Mouse (Mus musculus) hindbrain, embryonic 10.5 days (tissue): ENCODE data around the gene Cep170. TPM values are rescaled to one million over a fixed set of nuclear protein-coding genes. Genes with fewer than 3 reads are reported as not detected.
"Not testable (repeated sequence)": the region's sequence is repeated elsewhere in the genome, so short reads cannot be mapped to it uniquely, and the experiment has no call there.

Experiments used
- DNase-seq: peaks from one replicate; pipeline ENCODE4 v3.0.0-alpha.2; 2017; ENCODE audit warnings: low spot score
- H3K27ac ChIP-seq: fragments of 300-500 bp; sonication (generic); 2 replicates; pipeline ENCODE4 v1.5.1; 2016; ENCODE audit warnings: mild to moderate bottlenecking, moderate library complexity
- H3K27me3 ChIP-seq: fragments of 300-500 bp; sonication (generic); 2 replicates; pipeline ENCODE4 v1.6.1; 2016; ENCODE audit warnings: mild to moderate bottlenecking; ENCODE audit not compliant: poor library complexity, insufficient read depth, severe bottlenecking
- H3K36me3 ChIP-seq: fragments of 300-500 bp; sonication (generic); 2 replicates; pipeline ENCODE4 v1.6.1; 2016; ENCODE audit warnings: mild to moderate bottlenecking, moderate library complexity
- H3K4me1 ChIP-seq: fragments of 300-500 bp; sonication (generic); replicated peaks from 2 replicates; pipeline ENCODE4 v1.6.1; 2016; ENCODE audit warnings: mild to moderate bottlenecking
- H3K4me3 ChIP-seq: fragments of 300-500 bp; sonication (generic); 2 replicates; pipeline ENCODE4 v1.5.1; 2016; ENCODE audit warnings: mild to moderate bottlenecking, moderate library complexity
- H3K9me3 ChIP-seq: fragments of 300-500 bp; sonication (generic); 2 replicates; pipeline ENCODE4 v1.6.1; 2016; ENCODE audit warnings: mild to moderate bottlenecking, moderate library complexity
- WGBS: fragments of 180-500 bp; shearing (Covaris S2); methylation state at CpG from one replicate; pipeline ENCODE4 v1.1.7; 2016; 5-methylcytosine and 5-hydroxymethylcytosine counted together
- polyA plus RNA-seq: library from polyadenylated mRNA; unstranded; fragments of >200 nt; fragmentation: Nextera tagmentation; extraction: Ambion mirVana; gene quantifications from 2 replicates; pipeline ENCODE4 v1.2.1, GENCODE M21; 2016

Gene Cep170
- 35.5 and 42.4 TPM in 2 replicates for polyA plus RNA-seq

GRCm38 (mm10) chr1:176814036-176814420, at the start of gene Cep170:
Gene Cep170, minus strand, starts transcription at chr1:176814067.
- peak; percentile 100 for DNase-seq
- H3K36me3 ChIP-seq, result no peaks in the 10 kb centered on the region
- H3K27ac ChIP-seq, result peak within 1 kb of the TSS; percentile 99
- H3K27me3 ChIP-seq, result no peaks in the 10 kb centered on the region
- peak within 1 kb of the TSS; percentile 91 for H3K4me3 ChIP-seq
- H3K9me3 ChIP-seq, result no peaks in the 10 kb centered on the region
- H3K4me1 ChIP-seq, result peaks cover 23% of the 10 kb centered on the region
- WGBS, result under 1% methylated on average over 28 of the region's 28 CpGs

GRCm38 (mm10) chr1:176861981-176862644, 48.2 kb upstream of the Cep170 start:
- Histone ChIP-seq H3K27ac (no peak overlapping the region), H3K9me3 (no peaks in the 10 kb centered on the region), H3K4me1 (no peaks in the 10 kb centered on the region), H3K27me3 (no peaks in the 10 kb centered on the region), H3K4me3 (no peak overlapping the region), H3K36me3 (no peaks in the 10 kb centered on the region)
- 65% methylated on average over 9 of the region's 9 CpGs for WGBS
- DNase-seq, result peak; percentile 51

GRCm38 (mm10) chr1:176852813-176853590, 39.1 kb upstream of the Cep170 start:
- no peak for DNase-seq
- Histone ChIP-seq H3K36me3 (peaks cover 43% of the 10 kb centered on the region), H3K27ac (no peak overlapping the region), H3K4me1 (peaks cover 4% of the 10 kb centered on the region; the same call in 1 of the 2 replicates), H3K27me3 (no peaks in the 10 kb centered on the region), H3K9me3 (peaks cover 9% of the 10 kb centered on the region), H3K4me3 (no peak overlapping the region)
- WGBS, result 91% methylated on average over 9 of the region's 9 CpGs

- Histone ChIP-seq H3K4me1 (peaks cover 4% of the 10 kb centered on the region; the same call in 1 of the 2 replicates), H3K27ac (no peak overlapping the region), H3K4me3 (no peak overlapping the region), H3K36me3 (peaks cover 45% of the 10 kb centered on the region), H3K27me3 (no peaks in the 10 kb centered on the region), H3K9me3 (peaks cover 9% of the 10 kb centered on the region)
- no peak for DNase-seq
- 94% methylated on average over 7 of the region's 7 CpGs for WGBS
These were observed 37.5 kb upstream of the Cep170 start for GRCm38 (mm10) chr1:176851401-176851800.

- Histone ChIP-seq H3K27me3 (no peaks in the 10 kb centered on the region), H3K27ac (no peak overlapping the region), H3K9me3 (peaks cover 9% of the 10 kb centered on the region), H3K4me1 (peaks cover 4% of the 10 kb centered on the region; the same call in 1 of the 2 replicates), H3K36me3 (peaks cover 49% of the 10 kb centered on the region), H3K4me3 (no peak overlapping the region)
- WGBS, result 94% methylated on average over 2 of the region's 2 CpGs
- no peak for DNase-seq
These were observed 35.5 kb upstream of the Cep170 start for GRCm38 (mm10) chr1:176849377-176849776.

GRCm38 (mm10) chr1:176848613-176849290, 34.9 kb upstream of the Cep170 start:
- Histone ChIP-seq H3K9me3 (peaks cover 9% of the 10 kb centered on the region), H3K4me1 (peaks cover 4% of the 10 kb centered on the region; the same call in 1 of the 2 replicates), H3K4me3 (no peak overlapping the region), H3K27me3 (no peaks in the 10 kb centered on the region), H3K36me3 (peaks cover 43% of the 10 kb centered on the region), H3K27ac (no peak overlapping the region)
- 81% methylated on average over 11 of the region's 11 CpGs for WGBS
- no peak for DNase-seq

GRCm38 (mm10) chr1:176847118-176847859, 33.4 kb upstream of the Cep170 start:
- no peak overlapping the region for H3K4me3 ChIP-seq
- no peak for DNase-seq
- peaks cover 29% of the 10 kb centered on the region for H3K36me3 ChIP-seq
- 85% methylated on average over 10 of the region's 10 CpGs for WGBS
- peaks cover 4% of the 10 kb centered on the region; the same call in 1 of the 2 replicates for H3K4me1 ChIP-seq
- no peak overlapping the region for H3K27ac ChIP-seq
- no peaks in the 10 kb centered on the region for H3K27me3 ChIP-seq
- H3K9me3 ChIP-seq, result peaks cover 5% of the 10 kb centered on the region

- DNase-seq, result no peak
- Histone ChIP-seq H3K36me3 (peaks cover 18% of the 10 kb centered on the region), H3K4me3 (no peak overlapping the region), H3K27me3 (no peaks in the 10 kb centered on the region), H3K4me1 (peaks cover 4% of the 10 kb centered on the region; the same call in 1 of the 2 replicates), H3K9me3 (no peaks in the 10 kb centered on the region), H3K27ac (no peak overlapping the region)
- 77% methylated on average over 17 of the region's 17 CpGs for WGBS
These were observed 31.5 kb upstream of the Cep170 start for GRCm38 (mm10) chr1:176845082-176845977.

- 83% methylated on average over 7 of the region's 7 CpGs for WGBS
- DNase-seq, result not testable (repeated sequence)
- H3K4me1 ChIP-seq, result peaks cover 11% of the 10 kb centered on the region
These were observed 22.7 kb upstream of the Cep170 start for GRCm38 (mm10) chr1:176836562-176836961.

GRCm38 (mm10) chr1:176835501-176836294, 21.8 kb upstream of the Cep170 start:
- WGBS, result 1% methylated on average over 41 of the region's 41 CpGs
- Histone ChIP-seq H3K9me3 (no peaks in the 10 kb centered on the region), H3K4me1 (peaks cover 11% of the 10 kb centered on the region), H3K36me3 (peaks cover 4% of the 10 kb centered on the region; the same call in 1 of the 2 replicates), H3K27me3 (peaks cover 18% of the 10 kb centered on the region), H3K27ac (peak overlapping the region; percentile 45; the same call in 1 of the 2 replicates), H3K4me3 (peak overlapping the region; percentile 55)
- DNase-seq, result peak; percentile 34

More at GRCm38 (mm10) chr1:176836562-176836961, 22.7 kb upstream of the Cep170 start:
- H3K4me3 ChIP-seq, H3K9me3 ChIP-seq, H3K27ac ChIP-seq, H3K36me3 ChIP-seq: not testable (repeated sequence)
- peaks cover 18% of the 10 kb centered on the region for H3K27me3 ChIP-seq

GRCm38 (mm10) chr1:176834880-176835279, 21.0 kb upstream of the Cep170 start:
- H3K27ac ChIP-seq, result no peak overlapping the region
- peaks cover 18% of the 10 kb centered on the region for H3K27me3 ChIP-seq
- 62% methylated on average over 6 of the region's 6 CpGs for WGBS
- H3K4me1 ChIP-seq, result peaks cover 11% of the 10 kb centered on the region
- H3K9me3 ChIP-seq, result no peaks in the 10 kb centered on the region
- H3K36me3 ChIP-seq, result peaks cover 4% of the 10 kb centered on the region; the same call in 1 of the 2 replicates
- DNase-seq, result no peak
- peak overlapping the region; percentile 55; the same call in 1 of the 2 replicates for H3K4me3 ChIP-seq
